Mouse (Mus musculus) hematopoietic multipotent progenitor cell, adult 10-12 weeks (in vitro differentiated cells): Measurements from ENCODE around the gene Dach1. TPM values are rescaled to one million over a fixed set of nuclear protein-coding genes. Genes with fewer than 3 reads are reported as not detected.

Experiments
- polyA plus RNA-seq: library from polyadenylated mRNA; stranded (reverse); fragments of >175 nt; gene quantifications from 2 replicates; pipeline ENCODE4 v1.2.3, GENCODE M21; 2012; ENCODE audit warnings: low replicate concordance

Gene Dach1
- 0.43 and 0.83 TPM in 2 replicates for polyA plus RNA-seq

GRCm38 (mm10) chr14:98169421-98170076 lies at the start of gene Dach1:
TSS of gene Dach1 (minus strand) at chr14:98169765.

